Mouse (Mus musculus) lung, adult 2 months (tissue): Measurements from ENCODE around the gene Pkn1.

Experiments used
- CTCF ChIP-seq: fragments of 200-500 bp; IDR thresholded peaks from 2 replicates; pipeline ENCODE4 v1.5.1; 2011; ENCODE audit warnings: mild to moderate bottlenecking, low read length, control low read depth; ENCODE audit not compliant: insufficient read depth
- POLR2A ChIP-seq: fragments of 200-500 bp; IDR thresholded peaks from 2 replicates; pipeline ENCODE4 v1.6.1; 2011; ENCODE audit warnings: low read depth, mild to moderate bottlenecking, control low read depth, low read length, borderline replicate concordance; ENCODE audit errors: extremely low read depth

DNA sequence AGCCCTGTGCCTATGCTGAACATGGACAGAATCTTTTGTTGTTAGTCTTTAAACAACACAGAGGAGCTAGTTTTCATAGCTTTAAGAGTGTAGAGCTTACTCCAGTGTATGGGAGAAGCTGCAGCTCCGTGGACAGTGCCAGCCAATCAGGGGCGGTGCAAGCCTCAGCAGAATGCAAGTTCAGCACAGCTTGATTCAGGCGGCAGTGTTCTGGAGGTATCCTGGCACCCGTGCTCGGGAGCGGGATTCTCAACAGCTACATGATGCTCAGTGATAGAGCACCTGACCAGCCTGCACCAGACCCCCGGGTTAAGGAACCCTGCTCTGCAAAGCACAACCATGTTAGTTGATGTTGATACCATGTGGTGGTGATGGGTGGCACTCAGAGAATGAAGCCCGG, 38.4 kb downstream of the Pkn1 start:
- no peak for TF ChIP-seq POLR2A
- TF ChIP-seq CTCF, result no peak
